Mouse (Mus musculus) megakaryocyte, embryonic 14.5 days (primary cell): Measurements from ENCODE around the gene Pde4d. TPM values are rescaled to one million over a fixed set of nuclear protein-coding genes. Genes with fewer than 3 reads are reported as not detected.

Experiments used
- H3K27me3 ChIP-seq: replicated peaks from 2 replicates; pipeline ENCODE3; 2012; ENCODE audit warnings: inconsistent platforms
- H3K36me3 ChIP-seq: replicated peaks from 2 replicates; pipeline ENCODE3; 2012; ENCODE audit warnings: low read length, inconsistent platforms, mixed read lengths
- H3K4me1 ChIP-seq: 2 replicates; pipeline ENCODE4 v1.6.1; 2012; ENCODE audit warnings: inconsistent platforms
- H3K4me3 ChIP-seq: replicated peaks from 2 replicates; pipeline ENCODE3; 2012; ENCODE audit warnings: moderate library complexity, mild to moderate bottlenecking, inconsistent platforms
- H3K9me3 ChIP-seq: 2 replicates; pipeline ENCODE4 v1.6.1; 2012; ENCODE audit warnings: inconsistent platforms
- FLI1 ChIP-seq: IDR thresholded peaks from 2 replicates; pipeline ENCODE4 v1.6.1; 2012; ENCODE audit warnings: low read length, inconsistent platforms, mixed read lengths
- GATA1 ChIP-seq: IDR thresholded peaks from 3 replicates; pipeline ENCODE4 v1.6.1; 2012; ENCODE audit warnings: mixed read lengths, low read length, inconsistent platforms, borderline replicate concordance
- polyA plus RNA-seq: library from polyadenylated mRNA; stranded (reverse); fragments of >175 nt; gene quantifications from 2 replicates; pipeline ENCODE4 v1.2.3, GENCODE M21; 2012; ENCODE audit warnings: low replicate concordance; ENCODE audit not compliant: insufficient read depth

The Pde4d gene
- polyA plus RNA-seq, 1 experiment, result 2.8 TPM

DNA sequence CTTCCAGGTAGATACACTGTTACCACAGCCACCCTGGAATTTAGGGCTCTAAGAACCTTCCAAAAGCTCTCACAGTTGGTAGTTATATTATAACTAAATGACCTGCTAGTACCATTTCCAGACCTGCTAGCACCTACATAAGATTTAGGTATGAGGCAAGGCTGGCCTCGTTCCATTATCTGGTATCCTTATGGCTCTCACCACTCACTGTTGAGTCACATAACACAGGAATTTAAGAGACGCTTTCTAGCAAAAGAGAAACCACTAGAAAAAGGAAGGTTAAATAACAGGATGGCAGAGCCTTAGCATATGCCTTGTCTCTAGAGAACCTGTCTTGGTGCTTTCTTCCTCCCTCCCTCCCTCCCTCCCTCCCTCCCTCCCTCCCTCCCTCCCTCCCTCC lies 910.2 kb downstream of the Pde4d start:
- H3K9me3 ChIP-seq, result no peaks in the 10 kb centered on the region
- H3K4me3 ChIP-seq, result no peak overlapping the region
- no peaks in the 10 kb centered on the region for H3K4me1 ChIP-seq
- H3K27me3 ChIP-seq, result no peaks in the 10 kb centered on the region
- TF ChIP-seq GATA1, result no peak
- TF ChIP-seq FLI1, result no peak
- no peaks in the 10 kb centered on the region for H3K36me3 ChIP-seq

DNA sequence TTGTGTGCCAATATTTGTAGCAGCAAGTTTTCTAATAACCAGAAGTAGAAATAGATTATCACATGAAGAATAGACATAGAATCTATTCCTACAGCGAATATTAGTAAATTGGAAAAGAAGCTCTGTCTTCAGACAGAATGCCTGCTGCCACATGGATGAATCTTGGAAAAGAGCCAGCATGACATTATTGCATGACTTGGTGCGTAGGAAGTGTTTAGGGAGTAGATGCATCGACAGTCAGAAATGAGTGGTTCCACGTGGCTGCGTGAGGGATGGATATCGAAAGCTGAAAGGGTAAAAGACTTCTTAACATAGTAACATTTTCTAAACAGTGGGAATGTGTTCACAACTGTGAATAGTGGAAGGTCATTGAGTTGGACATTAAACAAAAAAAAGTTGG lies 912.6 kb downstream of the Pde4d start:
- no peaks in the 10 kb centered on the region for H3K4me1 ChIP-seq
- no peaks in the 10 kb centered on the region for H3K36me3 ChIP-seq
- H3K27me3 ChIP-seq, result no peaks in the 10 kb centered on the region
- no peaks in the 10 kb centered on the region for H3K9me3 ChIP-seq
- H3K4me3 ChIP-seq, result no peak overlapping the region
- no peak for TF ChIP-seq GATA1
- TF ChIP-seq FLI1, result no peak

DNA sequence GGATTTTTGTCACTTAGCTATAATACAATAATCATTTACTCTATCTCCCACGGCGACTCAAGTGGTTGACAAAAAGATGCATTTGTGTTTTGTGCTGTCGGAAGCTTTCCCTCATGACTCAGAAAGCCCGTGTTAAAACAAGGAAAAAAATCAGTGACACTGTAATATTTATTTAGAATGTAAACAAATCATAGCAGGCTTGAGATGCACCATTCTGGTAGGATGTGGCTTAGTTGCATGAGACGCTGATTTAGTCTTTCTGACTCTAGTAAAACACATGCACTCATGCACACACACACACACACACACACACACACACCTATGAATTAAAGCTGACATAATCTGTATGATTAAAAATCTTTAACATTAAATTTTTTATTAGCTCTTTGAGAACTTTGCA lies 924.7 kb downstream of the Pde4d start:
- TF ChIP-seq GATA1 (no peak), FLI1 (no peak)

DNA sequence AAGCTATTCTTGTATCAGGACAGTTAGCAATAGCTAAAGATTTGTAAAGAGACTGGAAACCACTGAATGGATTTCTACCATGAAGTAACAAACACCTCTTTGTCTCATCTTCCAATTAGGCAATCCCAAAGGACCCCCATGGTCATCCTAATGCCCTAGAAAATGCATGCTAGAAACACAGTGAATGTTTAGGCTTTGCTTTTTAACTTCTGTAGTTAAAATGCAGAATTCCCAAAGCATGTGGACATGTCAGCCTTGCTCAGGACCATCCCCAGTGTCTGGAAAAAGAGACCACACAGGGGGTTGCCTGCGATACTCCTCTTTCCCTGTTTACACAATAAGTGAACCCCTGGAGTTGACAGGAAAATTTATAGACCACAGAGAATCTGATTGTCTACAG lies 926.9 kb downstream of the Pde4d start:
- Histone ChIP-seq H3K27me3 (no peaks in the 10 kb centered on the region), H3K4me1 (no peaks in the 10 kb centered on the region), H3K4me3 (no peak overlapping the region), H3K36me3 (no peaks in the 10 kb centered on the region), H3K9me3 (no peaks in the 10 kb centered on the region)
- TF ChIP-seq GATA1 (no peak), FLI1 (no peak)

More for the DNA sequence above, 924.7 kb downstream of the Pde4d start:
- H3K4me1 ChIP-seq, result no peaks in the 10 kb centered on the region
- no peaks in the 10 kb centered on the region for H3K27me3 ChIP-seq
- H3K36me3 ChIP-seq, result no peaks in the 10 kb centered on the region
- H3K9me3 ChIP-seq, result no peaks in the 10 kb centered on the region
- no peak overlapping the region for H3K4me3 ChIP-seq

DNA sequence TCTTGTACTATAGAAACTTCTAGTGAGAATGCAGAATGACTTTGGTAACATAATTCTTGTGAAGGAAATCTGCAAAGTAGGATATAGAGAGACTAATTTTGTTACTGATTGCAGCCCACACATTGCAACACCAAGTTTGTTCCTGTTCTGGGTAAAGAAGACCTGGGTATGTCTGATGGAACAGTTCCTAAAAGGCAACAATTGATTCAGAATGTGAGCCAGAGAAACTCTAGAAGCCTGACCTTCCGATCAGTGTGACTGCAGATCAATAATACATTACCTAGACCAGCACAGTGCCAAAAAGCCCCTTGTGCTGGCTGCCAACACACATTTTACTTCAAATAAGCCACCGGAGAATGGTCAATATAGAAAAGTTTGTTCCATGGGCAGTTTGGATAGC lies 930.4 kb downstream of the Pde4d start:
- no peaks in the 10 kb centered on the region for H3K4me1 ChIP-seq
- no peak for TF ChIP-seq FLI1
- no peak for TF ChIP-seq GATA1

DNA sequence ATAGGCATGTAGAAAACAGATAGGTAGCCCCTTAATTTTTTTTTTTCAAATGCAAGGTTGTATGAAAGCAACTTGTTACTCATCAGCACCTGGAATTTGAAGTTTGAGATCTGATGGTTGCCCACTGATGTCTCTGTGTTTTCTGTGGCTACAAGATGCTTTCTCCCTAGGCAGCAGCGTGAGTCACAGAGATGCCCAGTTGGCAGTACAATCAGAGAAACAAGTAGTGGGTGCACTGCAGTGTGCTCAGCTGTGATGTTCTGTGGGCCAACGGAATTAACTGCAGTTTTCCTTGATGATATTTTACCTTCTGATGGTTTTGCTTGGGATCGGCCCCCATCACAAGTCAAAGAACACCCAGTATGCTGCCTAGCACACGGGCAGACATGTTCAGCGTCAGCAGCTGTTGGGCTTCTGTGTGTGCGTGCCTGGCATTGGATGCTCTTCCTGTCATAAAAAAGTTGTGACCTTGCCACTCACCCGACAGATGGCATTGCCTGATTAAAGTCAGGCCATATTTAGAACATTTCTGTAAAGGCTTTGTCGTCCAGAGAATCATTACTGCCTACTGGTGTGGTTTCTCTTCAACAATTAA lies 939.0 kb downstream of the Pde4d start:
- H3K27me3 ChIP-seq, result no peaks in the 10 kb centered on the region

More for the DNA sequence above, 930.4 kb downstream of the Pde4d start:
- Histone ChIP-seq H3K9me3 (no peaks in the 10 kb centered on the region), H3K4me3 (no peak overlapping the region), H3K27me3 (no peaks in the 10 kb centered on the region), H3K36me3 (no peaks in the 10 kb centered on the region)

DNA sequence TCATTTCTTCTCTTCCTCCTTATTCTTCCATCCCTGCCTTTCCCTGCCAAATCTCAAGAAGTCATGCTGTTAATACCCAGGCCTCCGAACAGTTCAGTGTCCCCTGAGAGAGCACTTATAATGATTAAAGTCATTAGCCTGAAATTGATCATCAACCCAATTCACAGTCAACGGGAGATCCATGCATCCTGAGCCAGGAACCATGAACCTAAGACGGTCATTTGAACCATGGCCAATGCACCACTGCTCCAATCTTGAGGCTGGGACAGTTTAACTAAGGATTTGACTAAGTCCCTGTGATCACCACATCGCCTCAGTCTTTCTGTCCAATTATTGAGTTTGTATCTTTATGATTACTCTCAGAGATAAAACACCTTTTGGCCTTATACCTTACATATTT lies 952.6 kb downstream of the Pde4d start:
- no peaks in the 10 kb centered on the region for H3K27me3 ChIP-seq
- no peaks in the 10 kb centered on the region for H3K36me3 ChIP-seq
- TF ChIP-seq GATA1, result no peak
- TF ChIP-seq FLI1, result no peak
- H3K4me1 ChIP-seq, result no peaks in the 10 kb centered on the region
- no peaks in the 10 kb centered on the region for H3K9me3 ChIP-seq
- H3K4me3 ChIP-seq, result no peak overlapping the region

More for the DNA sequence above, 939.0 kb downstream of the Pde4d start:
- no peaks in the 10 kb centered on the region for H3K9me3 ChIP-seq
- H3K4me3 ChIP-seq, result no peak overlapping the region
- H3K4me1 ChIP-seq, result no peaks in the 10 kb centered on the region
- TF ChIP-seq FLI1, result no peak
- no peak for TF ChIP-seq GATA1
- no peaks in the 10 kb centered on the region for H3K36me3 ChIP-seq

DNA sequence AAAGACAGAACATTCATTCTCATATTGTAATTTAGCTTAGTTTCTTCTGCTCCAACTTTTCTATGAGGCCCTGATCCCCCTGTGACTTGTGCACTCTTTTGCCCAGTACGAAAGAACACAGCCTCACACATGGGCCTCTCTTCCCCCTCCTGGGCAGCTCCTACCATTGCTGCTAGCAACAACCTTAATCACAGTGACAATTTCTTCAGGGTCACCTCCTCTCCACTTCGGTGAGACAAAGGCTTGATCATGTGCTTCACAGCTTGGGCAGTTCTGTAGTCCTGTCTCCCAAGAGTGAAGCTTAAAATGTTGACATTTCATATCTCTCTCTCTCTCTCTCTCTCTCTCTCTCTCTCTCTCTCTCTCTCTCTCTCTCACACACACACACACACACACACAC lies 953.2 kb downstream of the Pde4d start:
- TF ChIP-seq FLI1 (no peak), GATA1 (no peak)

DNA sequence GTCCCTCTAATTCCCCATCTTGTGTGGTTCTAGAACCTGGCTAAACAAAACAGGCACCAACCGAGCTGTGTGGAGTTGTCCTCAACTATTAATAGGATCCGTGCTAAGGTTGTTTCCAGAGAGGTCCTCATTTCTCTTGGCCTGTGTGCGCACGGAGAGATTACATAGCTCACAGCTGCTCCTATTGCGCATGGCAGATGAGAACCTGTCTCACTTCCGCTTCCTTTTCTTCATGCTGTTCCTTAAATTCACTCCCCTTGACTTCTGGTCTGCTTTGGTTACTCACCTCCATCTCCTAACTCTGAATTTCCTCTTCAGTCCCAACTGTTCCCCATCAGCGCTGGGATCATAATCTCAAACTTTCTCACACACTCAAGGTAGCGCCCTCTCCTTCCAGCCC lies 956.6 kb downstream of the Pde4d start:
- Histone ChIP-seq H3K36me3 (no peaks in the 10 kb centered on the region), H3K4me3 (no peak overlapping the region), H3K27me3 (no peaks in the 10 kb centered on the region), H3K4me1 (no peaks in the 10 kb centered on the region), H3K9me3 (no peaks in the 10 kb centered on the region)
- TF ChIP-seq GATA1, result no peak
- TF ChIP-seq FLI1, result no peak

More for the DNA sequence above, 953.2 kb downstream of the Pde4d start:
- Histone ChIP-seq H3K4me3 (no peak overlapping the region), H3K27me3 (no peaks in the 10 kb centered on the region), H3K36me3 (no peaks in the 10 kb centered on the region), H3K4me1 (no peaks in the 10 kb centered on the region), H3K9me3 (no peaks in the 10 kb centered on the region)

DNA sequence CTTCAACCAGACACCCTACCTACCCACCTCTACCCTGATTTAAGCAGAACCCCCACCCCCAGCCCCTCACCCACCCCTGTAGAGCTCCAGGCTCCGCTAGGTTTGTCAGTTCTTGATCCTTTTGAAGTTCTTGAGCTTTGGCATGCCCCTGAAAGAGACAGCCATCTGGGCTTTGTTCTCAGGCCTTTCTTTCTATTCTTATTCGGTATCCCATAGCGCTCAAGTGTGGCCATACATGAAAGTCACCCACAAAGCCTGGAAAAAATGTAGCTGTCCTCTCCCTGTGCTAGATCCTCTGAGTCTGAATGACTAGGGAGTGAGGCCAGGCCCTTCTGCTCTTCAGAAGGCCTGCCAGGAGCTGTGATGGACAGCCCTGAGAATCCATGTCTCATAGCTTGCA lies 957.6 kb downstream of the Pde4d start:
- H3K4me1 ChIP-seq, result no peaks in the 10 kb centered on the region

DNA sequence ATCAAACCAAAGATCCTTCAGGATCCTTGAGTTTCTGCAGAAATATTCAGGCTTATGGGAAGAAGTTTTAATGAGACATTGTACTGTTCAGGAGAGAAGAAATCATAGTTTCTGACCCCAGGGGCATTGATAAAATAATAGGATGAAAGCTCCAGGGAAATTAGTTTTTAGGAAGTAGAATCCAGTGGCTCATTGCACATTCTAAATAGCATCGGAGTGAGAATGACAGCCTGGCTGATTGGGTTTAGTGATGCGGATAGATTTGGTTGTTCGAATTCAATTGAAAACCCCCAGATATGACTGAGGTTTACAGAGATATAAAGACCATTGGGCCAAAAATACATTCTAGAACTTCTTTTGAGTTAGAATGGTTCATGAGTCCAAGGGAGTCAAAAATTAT lies 970.7 kb downstream of the Pde4d start:
- H3K4me3 ChIP-seq, result no peak overlapping the region
- no peaks in the 10 kb centered on the region for H3K9me3 ChIP-seq
- H3K4me1 ChIP-seq, result no peaks in the 10 kb centered on the region
- TF ChIP-seq GATA1 (no peak), FLI1 (no peak)
- H3K27me3 ChIP-seq, result no peaks in the 10 kb centered on the region
- no peaks in the 10 kb centered on the region for H3K36me3 ChIP-seq

More for the DNA sequence above, 957.6 kb downstream of the Pde4d start:
- no peaks in the 10 kb centered on the region for H3K9me3 ChIP-seq
- TF ChIP-seq FLI1 (no peak), GATA1 (no peak)
- H3K27me3 ChIP-seq, result no peaks in the 10 kb centered on the region
- H3K4me3 ChIP-seq, result no peak overlapping the region
- H3K36me3 ChIP-seq, result no peaks in the 10 kb centered on the region
